Mouse (Mus musculus): ENCODE measurements around the gene Elfn2.

DNA sequence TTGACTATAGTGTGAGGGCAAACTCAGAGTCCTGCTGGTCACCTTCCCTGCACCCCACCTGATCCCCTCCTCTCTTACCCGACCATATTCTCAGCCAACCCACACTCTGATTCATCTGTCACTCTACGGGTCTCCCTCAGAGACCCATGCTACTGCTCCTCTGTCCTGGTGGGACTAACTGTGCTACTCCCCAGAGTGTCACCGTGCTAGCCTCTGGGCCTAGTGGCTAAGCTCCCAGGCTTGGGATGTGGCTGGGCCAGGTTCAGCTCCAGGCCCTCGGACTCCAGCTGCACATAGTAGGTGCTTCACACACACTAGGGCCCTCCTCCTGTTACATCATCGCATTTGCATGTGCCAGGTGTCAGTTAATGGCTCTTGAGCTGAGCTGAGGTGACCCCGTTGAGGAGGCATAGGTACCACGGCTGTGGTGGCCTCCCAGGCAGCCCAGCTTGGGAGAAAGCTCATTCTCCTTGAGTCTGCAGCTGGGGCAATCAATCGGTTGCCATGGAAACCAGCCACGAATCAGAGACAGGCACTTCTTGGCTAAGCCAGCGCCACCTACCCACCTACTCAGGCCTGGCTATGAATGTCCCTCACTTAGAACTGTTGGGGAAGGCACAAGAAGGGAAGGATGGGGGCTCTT lies 84.4 kb downstream of the Elfn2 start:
- TF ChIP-seq POLR2A (IDR thresholded peaks at IDR 0.05; ENCODE audit: low read depth, low read length) (no peak), CTCF (IDR thresholded peaks at IDR 0.05; ENCODE audit: extremely low read depth, insufficient read length, insufficient replicate concordance, low read depth, low read length) (no peak)
